Mouse (Mus musculus) WW6 (cell line): ENCODE data around the gene Olfr550.

Experiments
- DNase-seq: peaks from one replicate; pipeline ENCODE4 v3.0.0-alpha.2; 2013; ENCODE audit warnings: low read depth, low spot score

The Olfr550 gene

DNA sequence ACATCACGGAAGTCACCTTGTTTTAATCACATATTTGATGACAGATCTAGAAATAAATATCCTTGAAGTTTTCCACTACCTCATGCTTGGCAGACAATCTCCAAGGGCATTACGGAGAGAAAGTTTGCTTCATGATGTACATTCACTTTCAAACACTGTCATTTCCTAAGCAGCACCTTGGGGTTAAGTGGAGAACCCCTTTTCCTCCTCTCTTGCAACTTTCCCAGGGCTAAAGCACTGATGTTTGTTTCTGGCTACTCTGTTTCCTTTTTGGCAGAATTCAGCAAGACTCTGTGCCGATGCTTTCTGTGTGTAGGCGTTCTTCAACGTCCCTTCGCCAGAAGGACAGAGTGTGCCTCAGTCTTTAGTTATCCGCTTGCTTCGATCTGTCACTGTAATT lies at the start of gene Olfr550:
Gene Olfr550, plus strand, starts transcription at position 301 of the 400 bp plus-strand sequence.
- no peak for DNase-seq

- no peak for DNase-seq
Observed at GRCm38 (mm10) chr7:102529052-102529451, 42.2 kb upstream of the Olfr550 start.

GRCm38 (mm10) chr7:102534449-102534848 lies 36.8 kb upstream of the Olfr550 start, which contains the start of gene Olfr547:
TSS of gene Olfr547 (plus strand) at chr7:102534749.
- no peak for DNase-seq

DNA sequence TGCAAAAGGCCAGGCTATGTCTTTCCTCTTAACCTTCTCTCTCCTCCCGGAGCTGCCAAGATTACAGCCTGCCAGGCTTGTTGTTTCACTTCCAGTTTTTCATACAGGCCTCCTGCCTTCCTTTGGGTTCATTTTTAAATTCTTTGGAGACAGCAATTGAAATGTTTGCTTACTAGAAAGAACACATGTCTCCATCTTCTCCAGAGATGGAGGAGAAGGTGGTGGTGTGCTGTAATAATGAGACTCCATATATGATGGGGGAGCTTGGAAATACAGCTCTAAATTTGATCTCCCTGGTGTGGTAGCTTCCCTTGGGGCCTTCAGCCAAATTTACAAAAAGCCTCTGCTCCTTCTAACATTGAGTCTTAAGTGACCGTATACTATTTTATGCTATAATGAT lies 30.6 kb upstream of the Olfr550 start, which contains the start of gene Olfr548-ps1:
Gene Olfr548-ps1, plus strand, starts transcription at position 301 of the 400 bp plus-strand sequence.
- DNase-seq = no peak

DNA sequence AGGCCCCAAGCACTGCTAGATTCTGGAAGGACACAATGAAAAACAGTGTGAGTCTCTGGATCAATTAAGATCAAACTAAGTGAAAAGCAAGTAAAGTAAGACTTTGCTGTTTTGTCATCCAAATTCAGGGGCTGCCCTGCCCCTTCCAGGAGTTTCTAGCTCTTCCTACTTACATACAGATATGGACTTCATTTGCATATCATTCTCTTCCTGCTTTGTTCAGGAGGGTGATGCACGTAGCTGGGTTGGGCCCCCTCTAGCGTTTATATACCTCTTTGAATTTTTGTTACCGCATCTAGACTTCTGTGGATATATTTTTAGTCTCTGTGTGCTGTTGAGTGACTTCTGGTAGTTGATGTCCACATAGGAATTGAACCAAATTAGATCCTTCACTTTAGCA lies 30.0 kb upstream of the Olfr550 start:
- no peak for DNase-seq

DNA sequence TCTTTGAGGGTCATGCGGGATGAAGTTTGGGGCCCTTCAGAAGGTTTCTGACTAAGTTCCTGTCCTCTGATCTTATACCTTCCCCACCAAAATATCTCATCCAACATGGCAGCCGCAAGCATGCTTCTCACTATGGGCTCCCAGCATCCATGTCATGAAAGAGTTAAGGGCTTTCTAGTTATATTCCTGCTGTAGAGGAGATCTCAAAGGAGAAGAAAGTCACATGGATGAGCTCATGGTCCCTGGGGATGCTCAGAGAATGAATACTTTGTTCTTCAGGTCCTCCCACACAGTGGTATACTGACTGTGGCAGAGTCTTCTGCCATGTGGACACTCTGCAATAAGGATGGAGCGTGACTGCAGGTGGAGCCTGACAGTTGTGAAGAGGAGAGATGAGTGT lies 21.7 kb upstream of the Olfr550 start, which contains the start of gene Olfr549:
Gene Olfr549, plus strand, starts transcription at position 301 of the 400 bp plus-strand sequence.
- no peak for DNase-seq

GRCm38 (mm10) chr7:102553279-102553678 lies 18.0 kb upstream of the Olfr550 start:
- DNase-seq = no peak

DNA sequence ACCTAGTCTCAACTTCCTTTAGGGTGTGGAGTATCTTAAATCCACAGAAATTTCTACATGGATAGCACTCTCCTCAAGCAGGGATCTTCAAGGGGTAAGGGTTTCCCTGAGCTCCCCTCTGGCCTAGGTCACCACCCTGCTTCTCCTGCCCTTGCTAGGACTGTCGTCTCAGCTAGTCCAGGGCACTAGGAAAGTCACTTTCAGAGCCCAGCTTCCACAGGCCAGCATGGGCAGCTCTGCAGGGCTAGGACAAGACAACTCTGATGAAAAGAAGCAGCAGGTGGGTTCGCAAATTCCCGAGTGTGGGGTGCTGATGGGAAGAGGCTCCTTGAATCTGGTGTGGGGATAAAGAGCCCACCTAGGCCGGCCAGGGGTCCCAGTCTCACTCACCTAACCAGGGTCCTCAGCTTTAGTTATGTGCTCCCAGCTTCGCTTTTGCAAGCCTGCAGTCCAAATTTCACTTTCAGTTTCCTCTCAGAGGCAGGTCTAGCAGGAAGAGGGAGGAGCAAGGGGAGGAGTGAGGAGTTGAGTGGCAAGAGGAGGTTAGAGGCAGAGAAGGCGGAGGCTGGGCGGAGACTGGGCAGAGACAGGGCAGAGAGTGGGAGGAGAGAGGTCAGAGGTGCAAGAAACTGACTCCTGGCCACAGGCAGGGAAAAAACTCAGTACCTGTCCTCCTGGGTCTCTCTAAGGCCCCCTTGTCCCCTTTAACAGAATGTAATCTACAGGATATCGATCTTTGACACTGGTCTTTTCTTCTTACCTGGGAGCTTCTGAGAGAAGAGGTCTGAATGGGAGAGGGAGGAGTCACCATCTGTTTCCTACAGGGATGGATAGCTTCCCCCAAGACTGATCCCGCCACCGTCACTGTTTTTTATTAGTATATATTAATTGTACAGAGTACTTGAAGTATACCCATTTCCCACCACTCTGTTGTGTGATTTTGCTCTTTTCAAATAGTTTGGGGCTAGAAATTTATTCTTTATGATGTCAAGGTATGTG lies 5.9 kb upstream of the Olfr550 start, which contains the start of gene Trim21:
Gene Trim21, minus strand, starts transcription at position 488 of the 999 bp plus-strand sequence.
- DNase-seq = peak; percentile 55

DNA sequence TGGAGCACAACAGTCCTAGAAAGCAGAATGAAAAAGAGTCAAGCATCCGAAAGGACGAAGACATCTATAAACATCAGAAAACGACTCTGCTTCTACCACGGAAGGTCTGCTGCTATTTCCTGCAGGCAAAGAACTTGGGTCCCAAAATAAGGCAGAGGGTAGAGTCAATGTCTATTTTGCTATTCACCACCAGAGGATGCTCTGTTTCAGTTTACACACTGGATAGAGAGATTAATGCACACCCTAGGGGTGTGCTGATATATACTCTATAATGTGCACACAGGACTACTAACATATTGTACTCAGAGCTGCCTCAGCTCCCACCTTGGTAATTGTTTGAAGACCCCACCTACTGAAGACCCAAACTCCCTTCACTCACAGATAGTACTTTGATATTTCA lies 5.0 kb upstream of the Olfr550 start:
- no peak for DNase-seq

- no peak for DNase-seq
Observed at GRCm38 (mm10) chr7:102573174-102573830, 2.1 kb downstream of the Olfr550 start.

- no peak for DNase-seq
Observed at GRCm38 (mm10) chr7:102575998-102576397, 4.8 kb downstream of the Olfr550 start.

GRCm38 (mm10) chr7:102591786-102592185 lies 20.5 kb downstream of the Olfr550 start, which contains the start of gene Olfr551:
TSS of gene Olfr551 (minus strand) at chr7:102591886.
- no peak for DNase-seq

DNA sequence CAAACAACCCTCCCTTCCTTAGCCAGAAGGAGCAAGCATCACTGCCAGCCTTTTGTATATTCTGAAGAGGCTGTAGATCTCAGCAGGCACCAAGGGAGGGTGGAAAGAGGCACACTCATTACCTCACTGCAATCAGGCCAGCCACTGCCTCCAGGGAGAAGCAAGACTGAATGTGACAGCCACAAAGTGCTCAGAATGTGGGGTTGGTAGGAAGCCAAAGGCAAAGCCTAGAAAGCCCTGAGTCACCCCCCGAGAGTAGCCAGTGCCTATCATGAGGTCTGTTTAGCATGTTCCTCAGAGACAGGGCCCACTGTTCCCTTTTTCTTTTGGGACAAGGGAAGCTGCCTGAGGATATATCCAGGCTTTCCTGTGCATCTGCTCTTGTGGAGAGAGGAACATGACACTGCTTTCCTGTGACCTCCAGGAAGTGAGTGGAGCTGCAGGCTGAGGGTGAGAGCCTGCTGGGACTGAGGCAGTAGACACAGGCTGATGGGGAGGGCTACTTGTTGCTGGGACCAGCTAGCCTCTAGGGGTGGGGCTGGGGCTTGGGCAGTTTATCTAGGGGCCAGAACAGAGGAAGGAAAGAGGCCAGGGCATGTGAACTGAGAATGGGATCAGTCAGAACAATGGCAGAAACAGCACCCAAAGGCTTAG lies 26.3 kb downstream of the Olfr550 start, which contains the start of gene Olfr552:
Gene Olfr552, plus strand, starts transcription at position 393 of the 654 bp plus-strand sequence.
- no peak for DNase-seq

- no peak for DNase-seq
Observed at GRCm38 (mm10) chr7:102618118-102618517, 46.9 kb downstream of the Olfr550 start, which contains the start of gene Olfr553. TSS of gene Olfr553 (minus strand) at chr7:102618218.

DNA sequence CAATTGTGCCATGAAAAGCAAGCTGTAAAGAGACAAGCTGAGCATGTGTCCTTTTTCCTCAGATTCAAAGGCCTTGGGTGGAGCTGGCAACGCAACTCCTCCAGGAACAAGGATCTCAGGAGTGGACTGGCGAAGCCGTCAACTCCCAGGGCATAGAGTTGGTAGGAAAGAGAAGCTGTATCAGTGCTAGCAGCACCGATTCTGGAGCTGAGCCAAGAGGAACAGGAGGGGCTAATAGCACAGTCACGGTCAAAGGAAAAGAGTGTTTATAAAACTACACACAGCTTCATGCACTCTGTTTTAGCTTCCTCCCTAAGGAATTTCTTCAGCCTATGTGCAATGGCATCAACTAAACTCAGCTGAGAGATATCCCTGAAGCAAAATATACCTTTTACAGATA lies 48.4 kb downstream of the Olfr550 start:
- DNase-seq = no peak

- peak; percentile 16 for DNase-seq
Observed at GRCm38 (mm10) chr7:102620368-102620767, 49.1 kb downstream of the Olfr550 start.
